Mouse (Mus musculus): Measurements from ENCODE around the gene Chn2. TPM values are rescaled to one million over a fixed set of nuclear protein-coding genes. Genes with fewer than 3 reads are reported as not detected.

Gene Chn2
- polyA plus RNA-seq, 1 experiment from 2014 or later, result 42.0 TPM

DNA sequence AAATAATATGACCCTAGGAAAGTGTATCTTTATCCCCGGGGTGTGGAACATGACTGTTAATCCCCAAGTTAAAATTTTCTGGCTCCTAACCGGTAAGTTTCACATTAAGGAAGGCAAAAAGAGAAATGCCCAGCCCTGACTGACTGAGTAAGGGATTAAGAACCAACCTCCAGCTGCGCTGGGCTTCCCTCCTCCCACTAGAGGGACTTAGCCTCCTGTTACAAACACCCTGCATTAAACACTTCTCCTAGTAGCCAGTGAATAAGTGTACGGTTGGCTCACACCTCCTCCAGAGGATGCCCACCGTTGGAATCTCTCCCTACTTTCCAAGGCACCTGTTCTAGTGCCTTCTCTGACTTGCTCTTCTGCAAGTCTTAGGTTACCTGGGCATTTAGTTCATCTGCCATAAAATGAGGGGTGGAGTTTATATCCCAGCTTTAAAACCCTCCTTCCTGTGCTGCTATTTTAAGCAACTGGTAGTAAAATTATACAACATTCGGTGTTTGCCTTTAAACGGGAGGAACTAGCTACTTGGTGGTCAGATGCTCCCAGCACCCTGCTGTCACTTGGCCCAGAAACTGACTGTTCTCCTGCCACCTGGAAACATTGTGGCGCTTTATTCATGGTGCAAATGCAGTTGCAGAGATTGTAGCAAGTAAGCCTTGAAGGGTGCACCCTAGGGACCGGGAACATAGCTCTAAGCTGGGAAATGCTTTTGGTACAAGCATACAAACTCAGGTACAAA lies 294.5 kb downstream of the Chn2 start:
- no peak for ATAC-seq
- 25% methylated on average over 9 of the region's 9 CpGs for WGBS
- Histone ChIP-seq H3K9me3 (ENCODE audit: control insufficient read depth, low read length) (no peaks in the 10 kb centered on the region), H3K4me2 (ENCODE audit: low read length) (no peak overlapping the region), H3K36me3 (ENCODE audit: control insufficient read depth, insufficient read depth) (no peaks in the 10 kb centered on the region), H3K27ac (ENCODE audit: low read length) (no peak overlapping the region), H3K4me1 (replicated peaks; ENCODE audit: control insufficient read depth, insufficient read depth, low read length) (peaks cover 23% of the 10 kb centered on the region), H3K27me3 (replicated peaks; ENCODE audit: control insufficient read depth, insufficient read depth, low read length) (0 out of 2 replicates have a peak, but pooled peaks cover 7% of the 10 kb centered on the region), H3K4me3 (replicated peaks; ENCODE audit: low read length) (no peak overlapping the region), H3K9ac (replicated peaks; ENCODE audit: low read depth, low read length) (no peak overlapping the region)

DNA sequence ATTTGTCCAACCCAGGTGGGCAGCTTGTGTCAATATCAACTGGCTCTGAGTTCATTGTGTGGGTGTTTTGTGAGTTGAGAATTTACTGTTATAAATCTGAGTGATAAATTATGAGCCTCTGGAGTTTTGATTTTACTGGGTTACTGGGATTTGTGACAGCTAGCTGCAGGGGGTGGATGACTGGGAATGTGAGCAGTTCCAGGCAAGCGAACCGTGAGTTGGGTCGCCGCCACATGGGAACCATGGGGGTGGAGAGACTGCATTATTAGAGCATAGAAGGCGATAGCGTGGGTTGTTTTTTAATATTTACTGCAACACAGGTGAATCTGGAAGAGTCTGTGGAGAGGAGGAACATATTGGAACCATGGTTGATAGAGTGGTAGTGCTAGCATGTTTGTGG lies 298.0 kb downstream of the Chn2 start:
- Histone ChIP-seq H3K27ac (ENCODE audit: low read length) (no peak overlapping the region), H3K9ac (replicated peaks; ENCODE audit: low read depth, low read length) (no peak overlapping the region), H3K4me1 (replicated peaks; ENCODE audit: control insufficient read depth, insufficient read depth, low read length) (peaks cover 12% of the 10 kb centered on the region), H3K36me3 (ENCODE audit: control insufficient read depth, insufficient read depth) (no peaks in the 10 kb centered on the region), H3K4me2 (ENCODE audit: low read length) (no peak overlapping the region), H3K27me3 (replicated peaks; ENCODE audit: control insufficient read depth, insufficient read depth, low read length) (no peaks in the 10 kb centered on the region), H3K4me3 (replicated peaks; ENCODE audit: low read length) (no peak overlapping the region), H3K9me3 (ENCODE audit: control insufficient read depth, low read length) (no peaks in the 10 kb centered on the region)
- no peak for ATAC-seq
- WGBS, result 78% methylated on average over 6 of the region's 6 CpGs

DNA sequence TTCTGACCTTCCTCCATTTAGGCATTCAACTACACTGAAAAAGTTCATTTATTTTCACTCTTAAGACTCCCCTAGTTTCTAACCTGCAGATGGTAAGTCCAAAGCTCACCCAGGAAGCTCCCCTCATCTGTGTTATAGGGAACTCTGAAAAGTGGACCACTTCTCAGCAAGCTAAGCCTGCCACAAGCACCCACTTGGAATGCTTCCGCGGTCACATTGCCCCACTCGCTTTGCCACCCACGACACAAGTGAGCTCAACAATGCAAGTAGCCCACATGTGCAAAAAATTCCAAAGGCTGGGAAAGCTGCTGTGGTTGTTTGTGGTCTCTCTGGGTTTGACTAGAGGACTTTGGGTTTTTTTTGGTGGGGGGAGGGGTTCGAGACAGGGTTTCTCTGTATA lies 301.8 kb downstream of the Chn2 start:
- Histone ChIP-seq H3K9me3 (ENCODE audit: control insufficient read depth, low read length) (no peaks in the 10 kb centered on the region), H3K36me3 (ENCODE audit: control insufficient read depth, insufficient read depth) (no peaks in the 10 kb centered on the region), H3K4me1 (replicated peaks; ENCODE audit: control insufficient read depth, insufficient read depth, low read length) (no peaks in the 10 kb centered on the region), H3K9ac (replicated peaks; ENCODE audit: low read depth, low read length) (no peak overlapping the region), H3K27me3 (replicated peaks; ENCODE audit: control insufficient read depth, insufficient read depth, low read length) (no peaks in the 10 kb centered on the region), H3K4me2 (ENCODE audit: low read length) (no peak overlapping the region), H3K27ac (ENCODE audit: low read length) (no peak overlapping the region), H3K4me3 (replicated peaks; ENCODE audit: low read length) (no peak overlapping the region)
- 90% methylated on average over 5 of the region's 5 CpGs for WGBS
- ATAC-seq, result no peak

DNA sequence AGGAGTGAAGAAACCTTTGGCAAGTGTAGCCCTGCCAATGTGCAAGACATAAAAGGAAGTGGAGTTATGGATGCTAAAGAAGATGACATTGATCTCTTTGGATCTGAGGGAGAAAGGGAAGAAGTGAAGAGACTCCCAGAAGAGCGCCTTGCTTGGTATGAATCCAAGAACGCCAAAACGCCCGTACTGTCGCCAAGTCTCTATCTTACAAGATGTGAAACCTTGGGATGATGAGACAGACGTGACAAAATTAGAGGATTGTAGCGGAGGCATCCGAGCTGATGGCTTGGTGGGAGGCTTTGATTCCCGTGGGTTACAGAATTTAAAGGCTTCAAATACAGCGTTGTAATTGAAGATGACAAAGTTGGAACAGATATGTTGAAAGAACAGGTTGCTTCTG lies 302.9 kb downstream of the Chn2 start:
- no peak for ATAC-seq
- H3K27me3 ChIP-seq (replicated peaks; ENCODE audit: control insufficient read depth, insufficient read depth, low read length), result no peaks in the 10 kb centered on the region
- H3K27ac ChIP-seq (ENCODE audit: low read length), result no peak overlapping the region
- no peak overlapping the region for H3K9ac ChIP-seq (replicated peaks; ENCODE audit: low read depth, low read length)
- H3K9me3 ChIP-seq (ENCODE audit: control insufficient read depth, low read length), result no peaks in the 10 kb centered on the region
- no peak overlapping the region for H3K4me3 ChIP-seq (replicated peaks; ENCODE audit: low read length)
- H3K4me1 ChIP-seq (replicated peaks; ENCODE audit: control insufficient read depth, insufficient read depth, low read length), result no peaks in the 10 kb centered on the region
- WGBS, result 77% methylated on average over 10 of the region's 10 CpGs
- no peak overlapping the region for H3K4me2 ChIP-seq (ENCODE audit: low read length)
- H3K36me3 ChIP-seq (ENCODE audit: control insufficient read depth, insufficient read depth), result no peaks in the 10 kb centered on the region

Other genes with a start within 250 kb of the Chn2 start
- 7.4 and 7.7 TPM in 2 replicates for gene Tril, start 218.7 kb upstream of the Chn2 start, polyA plus RNA-seq (2015; fragmentation: Nextera tagmentation; extraction: Ambion mirVana)
- gene Cpvl, start 60.9 kb upstream of the Chn2 start, polyA plus RNA-seq (2015; fragmentation: Nextera tagmentation; extraction: Ambion mirVana), result not detected in 2 replicates